In the genomic region with DNA sequence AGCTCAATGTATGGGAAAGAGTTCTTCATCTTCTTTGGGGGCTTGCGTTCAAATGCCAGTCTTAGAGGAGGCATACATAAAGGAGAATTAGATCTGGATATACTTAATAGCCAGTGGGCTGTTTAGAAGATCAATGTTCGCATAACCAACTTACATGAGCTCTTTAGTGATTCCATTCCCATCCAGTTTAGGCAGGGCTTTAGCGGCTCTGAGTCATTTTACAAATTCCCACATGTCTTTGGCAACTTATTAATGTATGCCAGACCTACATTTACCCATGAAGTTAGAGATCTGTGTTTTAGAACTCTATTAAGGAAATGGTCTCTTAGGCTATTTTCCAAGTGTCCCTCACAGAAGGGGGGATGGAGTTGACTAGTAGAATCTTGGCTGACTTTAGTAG, we compare ENCODE assay signal across 10 mouse cellular contexts. TPM values are rescaled to one million over a fixed set of nuclear protein-coding genes. Genes with fewer than 3 reads are reported as not detected.
DNase-seq lines count a peak whose midpoint lies in the region; ATAC-seq and TF ChIP-seq lines count a peak whose summit lies in the region.
"Had no signal": no experiment of that assay in that cellular context is flagged by ENCODE, and none has a peak within 500 bp of the region (broad histone marks: within the 10 kb centered on the region; RNA-seq: fewer than 3 reads in every experiment).

No protein-coding gene starts in this region.

- H3K27me3 ChIP-seq in heart, embryonic 12.5 days (replicated peaks) = no peaks in the 10 kb centered on the region
- H3K27me3 ChIP-seq in lung, embryonic 14.5 days (ENCODE audit: insufficient read depth, low read length) = no peaks in the 10 kb centered on the region
- no peaks in the 10 kb centered on the region for H3K27me3 ChIP-seq in embryonic facial prominence, embryonic 10.5 days (replicated peaks; ENCODE audit: low read depth, poor library complexity, severe bottlenecking)
- no peaks in the 10 kb centered on the region for H3K27me3 ChIP-seq in liver, embryonic 13.5 days
- H3K27me3 ChIP-seq: neural tube, embryonic 12.5 days had no signal

- 0 out of 2 replicates have a peak overlapping the region, but pooled peaks have one; percentile 72 for H3K4me3 ChIP-seq in heart, embryonic 12.5 days
- no peak overlapping the region for H3K4me3 ChIP-seq in lung, embryonic 14.5 days (ENCODE audit: low read depth, low read length)
- H3K4me3 ChIP-seq in embryonic facial prominence, embryonic 10.5 days = peak overlapping the region; percentile 93
- H3K4me3 ChIP-seq in liver, embryonic 13.5 days (replicated peaks) = peak overlapping the region; percentile 96; the same call in 1 of the 2 replicates

- H3K36me3 ChIP-seq in heart, embryonic 12.5 days = no peaks in the 10 kb centered on the region
- no peaks in the 10 kb centered on the region for H3K36me3 ChIP-seq in lung, embryonic 14.5 days (ENCODE audit: insufficient read depth)
- no peaks in the 10 kb centered on the region for H3K36me3 ChIP-seq in embryonic facial prominence, embryonic 10.5 days (replicated peaks)
- H3K36me3 ChIP-seq in liver, embryonic 13.5 days = no peaks in the 10 kb centered on the region
- H3K36me3 ChIP-seq: heart, embryonic 10.5 days; neural tube, embryonic 12.5 days had no signal

- peak overlapping the region; percentile 86 for H3K4me2 ChIP-seq in heart, embryonic 12.5 days
- H3K4me2 ChIP-seq in lung, embryonic 14.5 days = peak overlapping the region; percentile 84
- H3K4me2 ChIP-seq in liver, embryonic 13.5 days = peak overlapping the region; percentile 75

- H3K9ac ChIP-seq in heart, embryonic 12.5 days = no peak overlapping the region
- no peak overlapping the region for H3K9ac ChIP-seq in lung, embryonic 14.5 days
- H3K9ac ChIP-seq in liver, embryonic 13.5 days = peak overlapping the region; percentile 95

- 84% methylated on average over 3 of the region's 3 CpGs for WGBS in heart, embryonic 12.5 days
- 82% methylated on average over 3 of the region's 3 CpGs for WGBS in lung, embryonic 14.5 days
- 90% methylated on average over 3 of the region's 3 CpGs for WGBS in embryonic facial prominence, embryonic 10.5 days
- WGBS in liver, embryonic 13.5 days (ENCODE audit: insufficient replicate concordance) = 85% methylated on average over 3 of the region's 3 CpGs

- DNase-seq in heart, adult 18-20 months = no peak
- no peak for DNase-seq in lung, embryonic 14.5 days
- DNase-seq in lung, postnatal 14 days = no peak
- no peak for DNase-seq in embryonic facial prominence, embryonic 10.5 days (ENCODE audit: low spot score)
- no peak for DNase-seq in liver, embryonic 13.5 days
- no peak for DNase-seq in yolk sac, embryonic 10.5 days (ENCODE audit: low spot score)
- DNase-seq in urinary bladder, postnatal 4 days (ENCODE audit: low spot score in 2 of 2) = no peak

- no peaks in the 10 kb centered on the region for H3K9me3 ChIP-seq in heart, embryonic 12.5 days (replicated peaks)
- H3K9me3 ChIP-seq in lung, embryonic 14.5 days (ENCODE audit: low read depth, low read length) = no peaks in the 10 kb centered on the region
- no peaks in the 10 kb centered on the region for H3K9me3 ChIP-seq in embryonic facial prominence, embryonic 10.5 days
- no peaks in the 10 kb centered on the region for H3K9me3 ChIP-seq in liver, embryonic 13.5 days (replicated peaks)
- H3K9me3 ChIP-seq: heart, embryonic 10.5 days; neural tube, embryonic 12.5 days had no signal

- H3K4me1 ChIP-seq in heart, embryonic 12.5 days (replicated peaks) = peaks cover 21% of the 10 kb centered on the region
- H3K4me1 ChIP-seq in lung, embryonic 14.5 days (ENCODE audit: insufficient read depth) = no peaks in the 10 kb centered on the region; the same call in none of the 2 replicates
- H3K4me1 ChIP-seq in embryonic facial prominence, embryonic 10.5 days = peaks cover 33% of the 10 kb centered on the region
- peaks cover 39% of the 10 kb centered on the region for H3K4me1 ChIP-seq in liver, embryonic 13.5 days (replicated peaks)

- TF ChIP-seq CTCF in lung, embryonic 14.5 days (IDR thresholded peaks at IDR 0.05; ENCODE audit: low read depth) = no peak

- ATAC-seq in heart, embryonic 12.5 days (ENCODE audit: insufficient number of reproducible peaks, low FRiP score) = no peak
- no peak for ATAC-seq in lung, embryonic 14.5 days (ENCODE audit: insufficient read depth)
- ATAC-seq in liver, embryonic 13.5 days (ENCODE audit: low read depth) = no peak

- H3K27ac ChIP-seq in heart, embryonic 12.5 days (ENCODE audit: poor library complexity, severe bottlenecking) = no peak overlapping the region
- H3K27ac ChIP-seq in lung, embryonic 14.5 days (ENCODE audit: low read depth) = no peak overlapping the region
- H3K27ac ChIP-seq in embryonic facial prominence, embryonic 10.5 days (replicated peaks) = no peak overlapping the region
- no peak overlapping the region for H3K27ac ChIP-seq in liver, embryonic 13.5 days
- H3K27ac ChIP-seq: neural tube, embryonic 12.5 days had no signal

RNA-seq across cellular contexts. Expression of a gene that starts 1.3 kb away (rescaled TPM):
- 86.4 and 90.9 TPM in 2 replicates for polyA plus RNA-seq in heart, embryonic 12.5 days (2016; fragmentation: Nextera tagmentation; extraction: Ambion mirVana)
- total RNA-seq in heart, adult 18-20 months (2021) = 10 to 100 TPM; 35.8 to 35.9 TPM
- polyA plus RNA-seq in lung, embryonic 14.5 days (2014; fragmentation: Nextera tagmentation; extraction: Ambion mirVana) = 63.6 and 71.0 TPM in 2 replicates
- 53.6 and 54.1 TPM in 2 replicates for polyA plus RNA-seq in embryonic facial prominence, embryonic 10.5 days (2016; fragmentation: Nextera tagmentation; extraction: Ambion mirVana)
- 26.1 and 34.8 TPM in 2 replicates for polyA plus RNA-seq in liver, embryonic 13.5 days (2015; fragmentation: Nextera tagmentation; extraction: Ambion mirVana)

RNA-seq across cellular contexts. Expression of a gene that starts 47.8 kb away (rescaled TPM):
- 2.0 and 2.6 TPM in 2 replicates for polyA plus RNA-seq in heart, embryonic 12.5 days (2016; fragmentation: Nextera tagmentation; extraction: Ambion mirVana)
- total RNA-seq in heart, adult 18-20 months (2021) = 1 to 10 TPM; 5.7 to 7.3 TPM
- 0.59 and 1.3 TPM in 2 replicates for polyA plus RNA-seq in lung, embryonic 14.5 days (2014; fragmentation: Nextera tagmentation; extraction: Ambion mirVana)
- polyA plus RNA-seq in embryonic facial prominence, embryonic 10.5 days (2016; fragmentation: Nextera tagmentation; extraction: Ambion mirVana) = 0.52 and 1.00 TPM in 2 replicates
- polyA plus RNA-seq in liver, embryonic 13.5 days (2015; fragmentation: Nextera tagmentation; extraction: Ambion mirVana) = 1.6 and 2.6 TPM in 2 replicates
